Mouse (Mus musculus): ENCODE measurements around the gene Fbxo45. TPM values are rescaled to one million over a fixed set of nuclear protein-coding genes. Genes with fewer than 3 reads are reported as not detected.

Gene Fbxo45
- total RNA-seq, 2 experiments from 2014 or later = 46.6 to 50.7 TPM

DNA sequence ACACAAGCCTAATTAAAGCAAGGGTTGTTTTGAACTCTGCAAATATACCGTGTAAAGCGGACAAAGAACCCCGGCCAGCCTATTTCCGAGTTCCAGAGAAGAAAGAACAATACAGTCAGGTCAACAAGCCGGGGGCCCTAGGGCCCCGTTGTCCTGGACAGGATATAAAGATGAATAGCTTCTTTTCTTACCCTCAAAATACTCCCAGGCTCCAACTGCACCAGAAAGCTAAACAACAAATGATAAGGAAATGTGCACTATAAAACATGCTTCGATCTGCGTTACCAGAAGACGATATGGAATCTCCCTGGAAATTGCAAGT is 46.0 kb downstream of the Fbxo45 start:
- no peak for DNase-seq (ENCODE audit: extremely low spot score in 1 of 2, low spot score in 2 of 2)
- intact Hi-C loops (cut with DNase I) = loop anchor here (5.0 kb wide), 2 partner anchors 69 to 84 kb away; no protein-coding TSS in a partner anchor
- Histone ChIP-seq H3K4me3 (peak overlapping the region; percentile 16; the same call in 1 of the 2 replicates), H3K27ac (peak overlapping the region; percentile 63; the same call in 1 of the 2 replicates)
- TF ChIP-seq CTCF (IDR thresholded peaks at IDR 0.05) = no peak

DNA sequence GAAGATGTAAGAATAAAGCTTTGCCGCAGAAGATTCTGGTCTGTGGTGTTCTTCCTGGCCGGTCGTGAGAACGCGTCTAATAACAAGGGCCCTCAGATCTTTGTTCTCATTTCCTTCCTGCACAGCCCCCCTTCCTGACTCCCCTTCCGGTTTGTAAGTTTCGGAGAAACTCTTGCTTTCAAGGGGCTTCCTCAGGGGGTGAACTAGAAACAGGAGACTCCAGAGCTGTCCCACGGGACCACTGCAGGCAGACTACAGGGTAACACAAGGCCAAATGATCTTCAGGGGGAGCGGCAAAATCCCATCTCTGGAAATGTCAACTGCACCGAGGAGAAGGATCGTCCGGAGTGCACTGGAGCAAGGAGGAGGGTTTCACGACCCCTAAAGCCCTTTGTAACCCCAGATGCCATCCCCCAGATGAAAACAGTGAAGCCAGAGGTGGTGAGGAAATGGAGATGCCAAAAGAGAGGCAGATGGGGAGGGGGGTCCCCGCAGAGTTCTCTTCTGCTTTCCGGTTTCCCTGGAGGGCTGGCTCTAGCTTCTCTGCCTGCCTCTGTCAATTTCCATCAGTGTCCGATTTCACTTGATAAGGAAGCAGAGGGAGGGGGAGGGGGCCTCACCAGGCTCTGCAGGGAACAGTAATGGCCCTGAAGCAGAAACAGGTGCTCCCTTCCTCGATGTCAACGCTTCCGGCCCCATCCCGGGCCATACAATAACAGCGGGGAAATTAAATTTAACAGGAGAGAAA is 46.5 kb downstream of the Fbxo45 start:
- intact Hi-C loops (cut with DNase I) = loop anchor here (5.0 kb wide), 2 partner anchors 68 to 83 kb away; no protein-coding TSS in a partner anchor
- peak overlapping the region; percentile 16; the same call in 1 of the 2 replicates for H3K4me3 ChIP-seq
- no peak for DNase-seq (ENCODE audit: extremely low spot score in 1 of 2, low spot score in 2 of 2)
- no peak for TF ChIP-seq CTCF (IDR thresholded peaks at IDR 0.05)
- H3K27ac ChIP-seq = peak overlapping the region; percentile 63; the same call in 1 of the 2 replicates

DNA sequence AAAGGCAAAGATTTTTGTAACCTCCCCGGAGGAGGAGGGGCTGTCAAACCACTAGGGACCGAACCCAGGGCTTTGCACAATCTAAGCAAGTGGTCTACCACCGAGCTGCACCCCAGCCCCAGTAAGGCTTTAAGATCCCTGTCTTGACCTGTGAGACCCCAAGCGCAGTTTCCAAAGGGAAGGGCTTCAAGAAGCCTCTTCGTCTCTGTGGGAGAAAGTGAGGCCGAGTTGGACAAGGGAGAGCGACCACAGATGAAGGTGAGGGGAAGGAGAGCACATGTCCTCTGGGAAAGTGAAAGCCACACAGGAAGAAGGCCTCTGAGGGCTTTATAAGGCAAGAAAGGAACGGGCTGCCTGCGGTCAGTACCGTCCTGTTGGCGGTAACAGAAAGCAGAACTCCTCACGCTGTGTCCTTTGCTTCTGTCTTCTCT is 56.9 kb downstream of the Fbxo45 start:
- no peak for TF ChIP-seq CTCF (IDR thresholded peaks at IDR 0.05)
- intact Hi-C loops (cut with DNase I) = no loop called here
- no peak for DNase-seq (ENCODE audit: extremely low spot score in 1 of 2, low spot score in 2 of 2)
- no peak overlapping the region for H3K27ac ChIP-seq
- H3K4me3 ChIP-seq = no peak overlapping the region

DNA sequence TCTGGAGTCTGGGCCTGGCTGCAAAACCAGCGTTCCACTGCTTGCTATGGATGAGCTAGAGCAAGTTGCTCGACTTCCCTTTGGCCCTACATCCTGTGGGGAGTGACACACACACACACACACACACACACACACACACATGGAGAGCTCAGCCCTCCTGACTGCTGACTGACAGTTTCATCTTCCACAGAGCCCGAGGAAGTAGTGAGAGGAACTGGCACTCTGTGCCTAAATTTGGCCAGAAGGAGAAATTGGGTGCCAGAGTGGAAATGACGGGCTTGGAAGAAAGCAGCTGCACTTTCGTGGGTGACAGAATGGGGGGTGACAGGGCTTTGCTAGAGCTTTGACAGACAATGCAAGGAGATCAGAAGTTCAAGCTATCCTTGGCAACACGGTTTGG is 57.8 kb downstream of the Fbxo45 start:
- intact Hi-C loops (cut with DNase I) = no loop called here
- no peak for TF ChIP-seq CTCF (IDR thresholded peaks at IDR 0.05)
- H3K27ac ChIP-seq = no peak overlapping the region
- no peak overlapping the region for H3K4me3 ChIP-seq
- DNase-seq (ENCODE audit: extremely low spot score in 1 of 2, low spot score in 2 of 2) = no peak

DNA sequence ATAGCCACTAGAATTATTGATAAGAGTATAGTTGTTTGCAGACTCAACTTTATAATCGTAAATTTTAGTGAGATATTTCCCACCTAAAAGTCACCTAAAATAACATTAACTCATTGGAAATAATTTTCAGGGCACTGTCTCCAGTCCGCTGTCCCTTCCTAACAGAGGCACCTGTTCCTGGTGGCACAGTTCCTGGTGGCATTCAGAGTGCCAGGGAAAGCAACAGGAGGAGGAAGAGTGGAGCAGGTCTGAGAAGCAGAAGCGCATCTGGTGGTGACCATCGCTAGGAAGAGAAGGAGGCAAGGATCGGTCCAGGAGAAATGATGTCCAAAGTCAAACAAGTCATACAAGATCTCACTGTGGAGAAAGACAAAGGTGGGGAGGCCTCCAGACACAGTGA is 60.9 kb downstream of the Fbxo45 start:
- Histone ChIP-seq H3K4me3 (no peak overlapping the region), H3K27ac (no peak overlapping the region)
- intact Hi-C loops (cut with DNase I) = no loop called here
- TF ChIP-seq CTCF (IDR thresholded peaks at IDR 0.05) = no peak
- DNase-seq (ENCODE audit: extremely low spot score in 1 of 2, low spot score in 2 of 2) = no peak

Small RNAs within 50 kb of the gene (microRNA-seq; reads per million reads assigned to microRNA genes)
- 0 reads per million in 2 experiments for gene Mir1946a

Other genes with a start within 250 kb of the Fbxo45 start
- 10 to 100 TPM; 46.8 to 48.3 TPM for gene Senp5, start 243.9 kb downstream of the Fbxo45 start, total RNA-seq (2021)
- gene Pak2, start 167.8 kb downstream of the Fbxo45 start, total RNA-seq (2021) = 10 to 100 TPM; 25.9 to 26.9 TPM
- 10 to 100 TPM; 20.9 to 24.1 TPM for gene Pigx, start 147.4 kb downstream of the Fbxo45 start, total RNA-seq (2021)
- 10 to 100 TPM; 65.2 to 67.7 TPM for gene Cep19, start 147.4 kb downstream of the Fbxo45 start, total RNA-seq (2021)
- 1 to 10 TPM; 8.7 to 9.1 TPM for gene Nrros, start 81.6 kb downstream of the Fbxo45 start, total RNA-seq (2021)
- not detected for gene Bex6, start 67.3 kb downstream of the Fbxo45 start, total RNA-seq (2021)
- gene Wdr53, start 69 bp upstream of the Fbxo45 start, total RNA-seq (2021) = 10 to 100 TPM in 1 of 2 experiments, 1 to 10 TPM in 1; 9.3 to 12.0 TPM
- under 1 TPM in 1 of 2 experiments, not detected in 1; 0.40 TPM for gene Smco1, start 24.3 kb upstream of the Fbxo45 start, total RNA-seq (2021)
- gene Rnf168, start 30.3 kb upstream of the Fbxo45 start, total RNA-seq (2021) = 10 to 100 TPM; 25.3 to 27.8 TPM
- 10 to 100 TPM; 51.0 to 53.3 TPM for gene Ubxn7, start 85.1 kb upstream of the Fbxo45 start, total RNA-seq (2021)
- not detected for gene Tm4sf19, start 153.3 kb upstream of the Fbxo45 start, total RNA-seq (2021)
- 10 to 100 TPM; 13.6 to 14.9 TPM for gene Tctex1d2, start 172.5 kb upstream of the Fbxo45 start, total RNA-seq (2021)
- gene Pcyt1a, start 183.8 kb upstream of the Fbxo45 start, total RNA-seq (2021) = 10 to 100 TPM; 39.6 to 42.7 TPM
- not detected for gene Slc51a, start 240.7 kb upstream of the Fbxo45 start, total RNA-seq (2021)
- not detected for gene Zdhhc19, start 249.1 kb upstream of the Fbxo45 start, total RNA-seq (2021)

Measured in left cerebral cortex, adult 2 months (tissue).